Mouse (Mus musculus) ES-Bruce4 (cell line): Measurements from ENCODE around the gene Inpp5a.

ENCODE experiments used
- CTCF ChIP-seq: IDR thresholded peaks from one replicate; pipeline ENCODE4 v1.8.1; 2011; ENCODE audit warnings: low read depth, low read length
- POLR2A ChIP-seq: IDR thresholded peaks from one replicate; pipeline ENCODE4 v1.8.1; 2011; ENCODE audit warnings: low read length; ENCODE audit not compliant: insufficient read depth

GRCm38 (mm10) chr7:139380225-139380624 is 8.7 kb upstream of the Inpp5a start:
- TF ChIP-seq CTCF (no peak), POLR2A (no peak)
